15 mouse cellular contexts compared by ENCODE assay signal in genomic region chr2:146491830-146492610, GRCm38 (mm10).
"Had no signal": no experiment of that assay in that cellular context is flagged by ENCODE, and none has a peak within 500 bp of the region (broad histone marks: within the 10 kb centered on the region; RNA-seq: fewer than 3 reads in every experiment).

No protein-coding gene starts in this region.

- H3K36me3 ChIP-seq: limb, embryonic 10.5 days; midbrain, embryonic 15.5 days; neural tube, embryonic 12.5 days had no signal

- DNase-seq: kidney, adult 18-20 months; kidney, postnatal 10 days; kidney, postnatal 4 days; lung, adult 2 months; lung, postnatal 36 days; retina, postnatal 1 day; right cerebral cortex, postnatal 4 days; spleen, adult 18-20 months; thymus, postnatal 4 days had no signal

- H3K9me3 ChIP-seq: limb, embryonic 10.5 days; midbrain, embryonic 15.5 days; neural tube, embryonic 12.5 days had no signal

- H3K4me1 ChIP-seq: limb, embryonic 10.5 days; midbrain, embryonic 15.5 days; neural tube, embryonic 12.5 days had no signal

- H3K4me3 ChIP-seq: left cerebral cortex, adult 2 months; limb, embryonic 10.5 days; midbrain, embryonic 15.5 days; neural tube, embryonic 12.5 days had no signal

- H3K9ac ChIP-seq: midbrain, embryonic 15.5 days; neural tube, embryonic 12.5 days had no signal

- H3K27me3 ChIP-seq: midbrain, embryonic 15.5 days; neural tube, embryonic 12.5 days had no signal

- H3K27ac ChIP-seq: left cerebral cortex, adult 2 months; limb, embryonic 10.5 days; midbrain, embryonic 15.5 days; neural tube, embryonic 12.5 days had no signal

- H3K4me2 ChIP-seq: midbrain, embryonic 11.5 days; midbrain, embryonic 15.5 days; neural tube, embryonic 12.5 days had no signal

- ATAC-seq: lung, postnatal 0 days; midbrain, embryonic 15.5 days had no signal
